Mouse (Mus musculus) heart, embryonic 14.5 days (tissue): Measurements from ENCODE around the gene Hdgfl3. TPM values are rescaled to one million over a fixed set of nuclear protein-coding genes. Genes with fewer than 3 reads are reported as not detected.

ENCODE experiments used
- ATAC-seq: fragments of 200-750 bp; cut with Nextera tagmentation; 2 replicates; pipeline ENCODE4 v1.8.0; 2017; ENCODE audit warnings: low read depth, moderate TSS enrichment; ENCODE audit not compliant: insufficient number of reproducible peaks, insufficient read depth, low FRiP score
- H3K27ac ChIP-seq, 2 experiments: fragments of 200-500 bp in 1 of 2; fragments of 300-500 bp in 1 of 2; sonication (generic) in 1 of 2; replicated peaks in 1 of 2; 2 replicates each; pipeline ENCODE4 v1.5.1; 2012 to 2014; ENCODE audit warnings: low read depth in 2 of 2, low read length in 2 of 2, control low read depth in 1 of 2, mild to moderate bottlenecking in 1 of 2, mixed read lengths in 1 of 2; ENCODE audit not compliant: control insufficient read depth in 1 of 2, insufficient read depth in 1 of 2
- H3K27me3 ChIP-seq: fragments of 300-500 bp; sonication (generic); 2 replicates; pipeline ENCODE4 v1.6.1; 2014; ENCODE audit warnings: mild to moderate bottlenecking, low read length, control low read depth; ENCODE audit not compliant: control insufficient read depth, insufficient read depth
- H3K36me3 ChIP-seq: fragments of 300-500 bp; sonication (generic); 2 replicates; pipeline ENCODE4 v1.6.1; 2014; ENCODE audit warnings: mild to moderate bottlenecking, control low read depth, low read length, mixed read lengths; ENCODE audit not compliant: control insufficient read depth, insufficient read depth
- H3K4me1 ChIP-seq, 2 experiments: fragments of 200-500 bp in 1 of 2; fragments of 300-500 bp in 1 of 2; sonication (generic) in 1 of 2; 2 replicates each; pipeline ENCODE4 v1.6.1; 2012 to 2014; ENCODE audit warnings: low read length in 2 of 2, control low read depth in 1 of 2, mixed read lengths in 1 of 2; ENCODE audit not compliant: control insufficient read depth in 2 of 2, insufficient read depth in 2 of 2
- H3K4me2 ChIP-seq: fragments of 300-500 bp; sonication (generic); 2 replicates; pipeline ENCODE4 v1.6.1; 2014; ENCODE audit warnings: mild to moderate bottlenecking, low read length
- H3K4me3 ChIP-seq, 2 experiments: fragments of 200-500 bp in 1 of 2; fragments of 300-500 bp in 1 of 2; sonication (generic) in 1 of 2; 2 replicates each; pipeline ENCODE4 v1.5.1; 2012 to 2014; ENCODE audit warnings: low read length in 2 of 2, mild to moderate bottlenecking in 2 of 2, control low read depth in 1 of 2, low read depth in 1 of 2, moderate library complexity in 1 of 2; ENCODE audit not compliant: control insufficient read depth in 1 of 2, insufficient read depth in 1 of 2
- H3K9ac ChIP-seq: fragments of 300-500 bp; sonication (generic); 2 replicates; pipeline ENCODE4 v1.6.1; 2014; ENCODE audit warnings: mild to moderate bottlenecking, low read length
- H3K9me3 ChIP-seq: fragments of 300-500 bp; sonication (generic); 2 replicates; pipeline ENCODE4 v1.6.1; 2016; ENCODE audit warnings: low read length, control low read depth; ENCODE audit not compliant: control insufficient read depth
- WGBS: fragments of 180-500 bp; shearing (Covaris S2); extraction: QIAGEN DNeasy Blood & Tissue Kit; methylation state at CpG from one replicate; pipeline ENCODE4 v1.1.7; 2014; 5-methylcytosine and 5-hydroxymethylcytosine counted together
- polyA plus RNA-seq: library from polyadenylated mRNA; unstranded; fragments of >200 nt; fragmentation: Nextera tagmentation; extraction: Ambion mirVana; gene quantifications from 2 replicates; pipeline ENCODE4 v1.2.1, GENCODE M21; 2014

Gene Hdgfl3
- polyA plus RNA-seq, 1 experiment from 2014 or later: 15.6 TPM

DNA sequence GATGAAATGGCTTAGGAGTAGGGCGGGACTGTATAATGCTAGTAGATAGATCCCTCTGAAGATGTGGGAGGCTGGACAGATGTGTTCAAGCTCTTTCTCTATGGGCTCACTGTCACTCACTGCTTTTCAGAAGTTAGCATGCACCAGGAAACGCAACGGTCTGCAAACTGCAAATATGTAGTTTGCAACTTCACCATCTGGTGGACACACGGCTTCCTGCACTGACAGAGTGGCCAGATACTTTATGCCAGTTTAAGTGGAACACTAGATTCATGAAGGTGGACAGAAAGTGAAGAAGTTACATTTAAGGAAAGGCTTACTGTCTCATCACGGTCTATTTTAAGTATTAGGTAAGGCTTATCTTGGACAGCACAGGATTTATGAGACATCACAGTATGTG is 31.9 kb upstream of the Hdgfl3 start:
- Histone ChIP-seq H3K36me3 (no peaks in the 10 kb centered on the region), H3K4me1 (no peaks in the 10 kb centered on the region), H3K4me3 (no peak overlapping the region), H3K4me2 (no peak overlapping the region), H3K9ac (no peak overlapping the region), H3K27me3 (no peaks in the 10 kb centered on the region), H3K9me3 (no peaks in the 10 kb centered on the region), H3K27ac (no peak overlapping the region)
- 69% methylated on average over 5 of the region's 5 CpGs for WGBS
- no peak for ATAC-seq

GRCm38 (mm10) chr7:81959704-81960103 is 25.4 kb upstream of the Hdgfl3 start:
- H3K4me1 ChIP-seq: no peaks in the 10 kb centered on the region
- WGBS: 5% methylated on average over 3 of the region's 3 CpGs
- no peaks in the 10 kb centered on the region for H3K27me3 ChIP-seq
- H3K9ac ChIP-seq: no peak overlapping the region
- no peaks in the 10 kb centered on the region for H3K36me3 ChIP-seq
- H3K27ac ChIP-seq: no peak overlapping the region
- H3K4me3 ChIP-seq: no peak overlapping the region
- no peak for ATAC-seq
- H3K9me3 ChIP-seq: no peaks in the 10 kb centered on the region
- H3K4me2 ChIP-seq: no peak overlapping the region

GRCm38 (mm10) chr7:81954208-81954846 is 20.1 kb upstream of the Hdgfl3 start:
- Histone ChIP-seq H3K27ac (no peak overlapping the region), H3K36me3 (no peaks in the 10 kb centered on the region), H3K4me3 (no peak overlapping the region), H3K4me2 (no peak overlapping the region), H3K4me1 (no peaks in the 10 kb centered on the region), H3K27me3 (no peaks in the 10 kb centered on the region), H3K9me3 (no peaks in the 10 kb centered on the region), H3K9ac (no peak overlapping the region)
- ATAC-seq: no peak

- Histone ChIP-seq H3K4me1 (no peaks in the 10 kb centered on the region), H3K9me3 (no peaks in the 10 kb centered on the region), H3K27ac (no peak overlapping the region), H3K9ac (no peak overlapping the region), H3K36me3 (no peaks in the 10 kb centered on the region), H3K27me3 (no peaks in the 10 kb centered on the region), H3K4me2 (no peak overlapping the region), H3K4me3 (no peak overlapping the region)
- no peak for ATAC-seq
- 65% methylated on average over 2 of the region's 2 CpGs for WGBS
Measured at GRCm38 (mm10) chr7:81950499-81950898, 16.2 kb upstream of the Hdgfl3 start.

- Histone ChIP-seq H3K36me3 (no peaks in the 10 kb centered on the region), H3K4me2 (no peak overlapping the region), H3K4me1 (no peaks in the 10 kb centered on the region), H3K4me3 (no peak overlapping the region), H3K27ac (no peak overlapping the region), H3K9me3 (no peaks in the 10 kb centered on the region), H3K9ac (no peak overlapping the region), H3K27me3 (no peaks in the 10 kb centered on the region)
- no peak for ATAC-seq
- WGBS: 23% methylated on average over 4 of the region's 4 CpGs
Measured at GRCm38 (mm10) chr7:81945398-81945797, 11.1 kb upstream of the Hdgfl3 start.

DNA sequence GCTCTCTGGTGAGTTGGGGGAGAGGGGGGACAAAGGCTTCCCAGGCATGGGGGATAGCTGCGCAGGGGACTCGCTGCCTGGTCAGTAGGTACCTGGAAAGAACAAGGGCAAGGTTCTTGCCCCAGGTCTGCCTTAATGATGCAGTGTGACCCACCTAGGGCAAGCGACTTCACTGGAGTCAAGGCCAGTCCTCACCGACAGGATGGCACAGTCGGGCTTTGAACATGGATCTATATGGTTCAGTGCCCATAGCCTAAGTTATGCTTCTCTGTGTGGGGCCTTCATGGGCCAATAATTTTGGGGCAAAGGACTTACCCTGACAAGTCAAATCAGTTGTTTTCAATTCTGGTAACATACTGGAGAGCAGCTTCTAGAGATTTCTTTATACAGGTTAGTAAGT is 533 bp upstream of the Hdgfl3 start:
- 13% methylated on average over 5 of the region's 5 CpGs for WGBS

GRCm38 (mm10) chr7:81933601-81934266 is 539 bp downstream of the Hdgfl3 start:
- ATAC-seq: peak; percentile 68
- Histone ChIP-seq H3K27ac (peak overlapping the region; percentile 67 to 75), H3K4me2 (peak overlapping the region; percentile 88), H3K9me3 (no peaks in the 10 kb centered on the region), H3K9ac (peak overlapping the region; percentile 80), H3K36me3 (no peaks in the 10 kb centered on the region), H3K4me1 (peaks cover 3 to 11% of the 10 kb centered on the region in 2 experiments; a peak in 3 of 4 replicates), H3K4me3 (peak overlapping the region; percentile 87 to 96), H3K27me3 (peaks cover 6% of the 10 kb centered on the region; the same call in 1 of the 2 replicates)
- WGBS: under 1% methylated on average over 86 of the region's 103 CpGs

More for the DNA sequence above, 533 bp upstream of the Hdgfl3 start:
- no peaks in the 10 kb centered on the region for H3K36me3 ChIP-seq
- peak overlapping the region; percentile 88 for H3K4me2 ChIP-seq
- peaks cover 2 to 11% of the 10 kb centered on the region in 2 experiments; a peak in 3 of 4 replicates for H3K4me1 ChIP-seq
- peak overlapping the region; percentile 87 to 96 for H3K4me3 ChIP-seq
- no peaks in the 10 kb centered on the region for H3K9me3 ChIP-seq
- H3K9ac ChIP-seq: peak overlapping the region; percentile 80
- 0 out of 4 replicates have a peak overlapping the region, but pooled peaks of 1 of the 2 experiments have one; percentile 75 for H3K27ac ChIP-seq
- peaks cover 6% of the 10 kb centered on the region; the same call in 1 of the 2 replicates for H3K27me3 ChIP-seq
- ATAC-seq: no peak
